In genomic region chr2:167941745-167942176, GRCm38 (mm10) we compare ENCODE assay signal across 8 mouse cellular contexts. TPM values are rescaled to one million over a fixed set of nuclear protein-coding genes. Genes with fewer than 3 reads are reported as not detected.
A peak's percentile ranks its signal among the peaks of the same experiment; 100 is the strongest.
DNase-seq lines count a peak whose midpoint lies in the region; ATAC-seq and TF ChIP-seq lines count a peak whose summit lies in the region.

No protein-coding gene starts in this region.

- intact Hi-C loops in heart, postnatal 10 days (cut with DNase I), result no loop called here

- WGBS in heart, embryonic 12.5 days, result 49% methylated on average over 6 of the region's 6 CpGs
- WGBS in bone marrow, adult 2 months, result 36% methylated on average over 6 of the region's 6 CpGs
- WGBS in heart, postnatal 0 days, result 34% methylated on average over 6 of the region's 6 CpGs
- WGBS in midbrain, embryonic 16.5 days, result 39% methylated on average over 6 of the region's 6 CpGs

- no peak overlapping the region for H3K4me3 ChIP-seq in heart, embryonic 12.5 days
- no peak overlapping the region for H3K4me3 ChIP-seq in bone marrow, adult 2 months (replicated peaks; ENCODE audit: control insufficient read depth, low read depth, low read length)
- no peak overlapping the region for H3K4me3 ChIP-seq in heart, postnatal 0 days (ENCODE audit: low read depth, low read length)
- no peak overlapping the region for H3K4me3 ChIP-seq in midbrain, embryonic 16.5 days (ENCODE audit: low read depth, low read length)

- H3K4me2 ChIP-seq in heart, embryonic 12.5 days, result peak overlapping the region; percentile 45
- peak overlapping the region; percentile 38; the same call in 1 of the 2 replicates for H3K4me2 ChIP-seq in heart, postnatal 0 days (ENCODE audit: low read depth, low read length)
- no peak overlapping the region for H3K4me2 ChIP-seq in midbrain, embryonic 16.5 days (ENCODE audit: low read length)

- no peaks in the 10 kb centered on the region for H3K36me3 ChIP-seq in heart, embryonic 12.5 days
- H3K36me3 ChIP-seq in heart, postnatal 0 days (replicated peaks; ENCODE audit: control insufficient read depth, insufficient read depth, low read length), result no peaks in the 10 kb centered on the region
- no peaks in the 10 kb centered on the region for H3K36me3 ChIP-seq in midbrain, embryonic 16.5 days (ENCODE audit: control insufficient read depth, insufficient read depth, low read length)

- DNase-seq in heart, postnatal 10 days, result no peak
- no peak for DNase-seq in heart, postnatal 0 days (ENCODE audit: low spot score)
- DNase-seq in layer of hippocampus, adult 11-12 months (ENCODE audit: low spot score), result no peak
- no peak for DNase-seq in kidney, adult 18-20 months
- DNase-seq in ovary, postnatal 14 days (ENCODE audit: low spot score), result no peak

- H3K9ac ChIP-seq in heart, embryonic 12.5 days, result peak overlapping the region; percentile 58
- H3K9ac ChIP-seq in heart, postnatal 0 days (replicated peaks; ENCODE audit: low read depth, low read length), result no peak overlapping the region
- peak overlapping the region; percentile 26; the same call in 1 of the 2 replicates for H3K9ac ChIP-seq in midbrain, embryonic 16.5 days (ENCODE audit: low read depth, low read length)

- no peaks in the 10 kb centered on the region for H3K27me3 ChIP-seq in heart, embryonic 12.5 days (replicated peaks)
- H3K27me3 ChIP-seq in heart, postnatal 0 days (ENCODE audit: control insufficient read depth, insufficient read depth, low read length), result no peaks in the 10 kb centered on the region
- no peaks in the 10 kb centered on the region for H3K27me3 ChIP-seq in midbrain, embryonic 16.5 days (ENCODE audit: control insufficient read depth, insufficient read depth, low read depth, low read length)

- TF ChIP-seq POLR2A in bone marrow, adult 2 months (IDR thresholded peaks at IDR 0.05; ENCODE audit: borderline replicate concordance, control insufficient read depth, low read depth, low read length), result no peak

- H3K4me1 ChIP-seq in heart, embryonic 12.5 days (replicated peaks), result peaks cover 86% of the 10 kb centered on the region
- H3K4me1 ChIP-seq in bone marrow, adult 2 months (ENCODE audit: control insufficient read depth, insufficient read depth, low read length), result peaks cover 40% of the 10 kb centered on the region
- peaks cover 61% of the 10 kb centered on the region for H3K4me1 ChIP-seq in heart, postnatal 0 days (ENCODE audit: control insufficient read depth, insufficient read depth)
- peaks cover 56% of the 10 kb centered on the region for H3K4me1 ChIP-seq in midbrain, embryonic 16.5 days (ENCODE audit: control insufficient read depth, insufficient read depth, low read length)

- ATAC-seq in heart, embryonic 12.5 days (ENCODE audit: insufficient number of reproducible peaks, low FRiP score), result no peak
- ATAC-seq in heart, postnatal 0 days (ENCODE audit: insufficient read depth, low read depth), result no peak
- ATAC-seq in midbrain, embryonic 16.5 days, result no peak

- H3K9me3 ChIP-seq in heart, embryonic 12.5 days (replicated peaks), result no peaks in the 10 kb centered on the region
- no peaks in the 10 kb centered on the region for H3K9me3 ChIP-seq in heart, postnatal 0 days (replicated peaks; ENCODE audit: control insufficient read depth, low read length)
- H3K9me3 ChIP-seq in midbrain, embryonic 16.5 days (replicated peaks; ENCODE audit: control insufficient read depth, low read length, poor library complexity, severe bottlenecking), result no peaks in the 10 kb centered on the region

- TF ChIP-seq EP300 in heart, postnatal 0 days (IDR thresholded peaks at IDR 0.05; ENCODE audit: low read depth), result no peak

- no peak for TF ChIP-seq CTCF in bone marrow, adult 2 months (IDR thresholded peaks at IDR 0.05; ENCODE audit: control insufficient read depth, insufficient read depth, low read length)
- TF ChIP-seq CTCF in heart, postnatal 0 days (IDR thresholded peaks at IDR 0.05; ENCODE audit: low read depth), result no peak

- peak overlapping the region; percentile 76 for H3K27ac ChIP-seq in heart, embryonic 12.5 days (ENCODE audit: poor library complexity, severe bottlenecking)
- H3K27ac ChIP-seq in bone marrow, adult 2 months (ENCODE audit: control insufficient read depth, insufficient read depth, low read depth, low read length, poor library complexity), result peak overlapping the region; percentile 93
- peak overlapping the region; percentile 82 for H3K27ac ChIP-seq in heart, postnatal 0 days (ENCODE audit: low read depth)
- peak overlapping the region; percentile 48 for H3K27ac ChIP-seq in midbrain, embryonic 16.5 days (ENCODE audit: low read length)

RNA-seq across cellular contexts. Expression of gene Ptpn1, which starts 9.9 kb away (rescaled TPM):
- polyA plus RNA-seq in heart, embryonic 12.5 days (2016; fragmentation: Nextera tagmentation; extraction: Ambion mirVana), result 59.5 and 63.3 TPM in 2 replicates
- total RNA-seq in heart, postnatal 10 days (2021), result 10 to 100 TPM; 27.3 to 34.9 TPM
- polyA plus RNA-seq in bone marrow, adult 2 months (2011; ENCODE audit: insufficient read depth, insufficient read length, low replicate concordance, missing spikeins), result 13.7 and 34.3 TPM in 2 replicates
- 22.0 and 28.8 TPM in 2 replicates for total RNA-seq in heart, postnatal 0 days (2014; rRNA removed; ENCODE audit: low replicate concordance)
- polyA plus RNA-seq in heart, postnatal 0 days (2015; fragmentation: Nextera tagmentation; extraction: Ambion mirVana), result 36.5 and 37.9 TPM in 2 replicates
- 79.8 and 86.0 TPM in 2 replicates for polyA plus RNA-seq in midbrain, embryonic 16.5 days (2015; fragmentation: Nextera tagmentation; extraction: Ambion mirVana)
